Mouse (Mus musculus): Measurements from ENCODE around the gene Zc3h10.

GRCm38 (mm10) chr10:128556286-128556685 lies 8.7 kb upstream of the Zc3h10 start:
- TF ChIP-seq CTCF (IDR thresholded peaks at IDR 0.05) (peak; percentile 48), EP300 (IDR thresholded peaks at IDR 0.05) (no peak)

Data from lung, postnatal 0 days (tissue).